Mouse (Mus musculus) hematopoietic multipotent progenitor cell, adult 10-12 weeks (in vitro differentiated cells): ENCODE results near the gene Gpx2. TPM values are rescaled to one million over a fixed set of nuclear protein-coding genes. Genes with fewer than 3 reads are reported as not detected.

ENCODE experiments used
- polyA plus RNA-seq: library from polyadenylated mRNA; stranded (reverse); fragments of >175 nt; gene quantifications from 2 replicates; pipeline ENCODE4 v1.2.3, GENCODE M21; 2012; ENCODE audit warnings: low replicate concordance

The Gpx2 gene
- not detected in 2 replicates for polyA plus RNA-seq

DNA sequence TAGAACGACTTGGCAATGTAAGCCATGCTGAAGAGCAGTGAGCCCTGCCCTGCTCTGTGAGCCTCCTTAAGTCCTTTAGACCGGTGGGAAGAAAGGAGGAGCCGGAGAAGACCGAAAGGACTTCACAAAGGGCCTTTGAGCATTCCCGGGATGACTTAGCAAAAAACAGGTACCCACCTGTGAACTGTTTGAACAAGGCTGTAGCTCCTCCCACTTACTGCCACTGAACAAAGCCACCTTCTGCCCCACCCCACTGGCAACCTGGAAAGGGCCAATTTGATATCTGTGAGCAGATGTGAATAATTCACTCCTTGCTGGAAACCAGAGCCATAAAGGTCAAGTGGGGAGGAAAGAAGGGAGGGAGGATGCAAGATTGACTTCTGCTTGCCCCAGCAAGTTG lies at the start of gene Gpx2:
TSS of gene Gpx2 (minus strand) at position 205 of the 400 bp plus-strand sequence.

GRCm38 (mm10) chr12:76822651-76823041 lies 27.3 kb upstream of the Gpx2 start, which contains the start of gene Rab15:
TSS of gene Rab15 (minus strand) at chr12:76822908.

DNA sequence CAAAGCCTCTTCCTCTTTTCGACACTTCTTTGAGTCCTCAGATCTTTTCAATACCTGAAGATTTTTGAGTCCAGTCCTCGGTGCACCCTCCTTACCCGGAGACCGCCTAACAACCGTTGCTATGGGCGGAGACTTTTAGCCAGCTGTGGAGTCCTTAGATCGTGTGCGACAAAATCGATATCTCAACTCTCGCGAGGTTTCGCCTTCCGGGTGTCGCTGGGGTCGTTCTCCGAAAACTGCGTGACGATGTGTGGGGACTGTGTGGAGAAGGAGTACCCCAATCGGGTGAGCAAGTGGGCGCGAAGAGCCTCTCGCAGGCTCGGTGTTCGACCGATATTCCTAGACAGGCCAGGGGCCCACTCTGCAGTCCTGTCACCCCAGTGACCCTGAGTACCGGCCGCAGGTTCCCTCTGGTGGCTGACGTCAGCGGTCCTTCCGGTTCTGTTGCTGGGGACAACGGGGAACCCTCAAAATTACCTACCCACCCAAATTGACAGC lies 30.0 kb downstream of the Gpx2 start, which contains the start of the genes Churc1 and Fntb:
TSS of gene Churc1 (plus strand) at position 185 of the 498 bp plus-strand sequence.
TSS of gene Fntb (plus strand) at position 236 of the 498 bp plus-strand sequence.

Other genes with a start within 250 kb of the Gpx2 start
- 5.5 and 80.6 TPM in 2 replicates for gene Sptb, start 85.0 kb downstream of the Gpx2 start, polyA plus RNA-seq
- gene Churc1, start 30.0 kb downstream of the Gpx2 start, polyA plus RNA-seq = 1.5 and 6.3 TPM in 2 replicates
- 7.4 and 16.7 TPM in 2 replicates for gene Fntb, start 30.0 kb downstream of the Gpx2 start, polyA plus RNA-seq
- gene Rab15, start 27.4 kb upstream of the Gpx2 start, polyA plus RNA-seq = 0.50 TPM in 1 of 2 replicates, not detected in the other
- 80.7 and 140 TPM in 2 replicates for gene Max, start 166.6 kb upstream of the Gpx2 start, polyA plus RNA-seq